Comparison of ENCODE assay signal across 27 mouse cellular contexts in genomic region chr17:35005158-35005557, GRCm38 (mm10). TPM values are rescaled to one million over a fixed set of nuclear protein-coding genes. Genes with fewer than 3 reads are reported as not detected.
DNase-seq lines count a peak whose midpoint lies in the region; ATAC-seq lines count a peak whose summit lies in the region.
"Had no signal": no experiment of that assay in that cellular context is flagged by ENCODE, and none has a peak within 500 bp of the region (broad histone marks: within the 10 kb centered on the region; RNA-seq: fewer than 3 reads in every experiment).

No protein-coding gene starts in this region.

- H3K36me3 ChIP-seq in hindbrain, embryonic 12.5 days = peaks cover 60% of the 10 kb centered on the region
- peaks cover 58% of the 10 kb centered on the region for H3K36me3 ChIP-seq in hindbrain, embryonic 14.5 days (replicated peaks; ENCODE audit: control insufficient read depth, insufficient read depth)
- H3K36me3 ChIP-seq in midbrain, embryonic 10.5 days = peaks cover 73% of the 10 kb centered on the region
- H3K36me3 ChIP-seq in midbrain, embryonic 15.5 days (replicated peaks) = peaks cover 15% of the 10 kb centered on the region; the same call in 1 of the 2 replicates

- no peaks in the 10 kb centered on the region for H3K9me3 ChIP-seq in hindbrain, embryonic 12.5 days (replicated peaks)
- H3K9me3 ChIP-seq in hindbrain, embryonic 14.5 days (ENCODE audit: control insufficient read depth, low read length) = no peaks in the 10 kb centered on the region
- H3K9me3 ChIP-seq in midbrain, embryonic 10.5 days (replicated peaks) = no peaks in the 10 kb centered on the region
- H3K9me3 ChIP-seq in midbrain, embryonic 15.5 days = no peaks in the 10 kb centered on the region
- H3K9me3 ChIP-seq: embryonic facial prominence, embryonic 13.5 days; forebrain, embryonic 12.5 days; kidney, embryonic 15.5 days; limb, embryonic 12.5 days; midbrain, embryonic 13.5 days; neural tube, embryonic 12.5 days; stomach, embryonic 15.5 days had no signal

- 94% methylated on average over 10 of the region's 10 CpGs for WGBS in hindbrain, embryonic 12.5 days
- 96% methylated on average over 10 of the region's 10 CpGs for WGBS in hindbrain, embryonic 14.5 days
- WGBS in midbrain, embryonic 10.5 days = 91% methylated on average over 10 of the region's 10 CpGs
- 93% methylated on average over 10 of the region's 10 CpGs for WGBS in midbrain, embryonic 15.5 days

- peak; percentile 44 for DNase-seq in cerebellum, adult 9-11 months
- DNase-seq in cerebellum, adult 8-10 months = no peak
- no peak for DNase-seq in hindbrain, embryonic 14.5 days (ENCODE audit: low spot score)
- DNase-seq in midbrain, embryonic 10.5 days (ENCODE audit: low spot score) = no peak
- no peak for DNase-seq in frontal cortex, postnatal 25 days (ENCODE audit: low spot score in 2 of 2)
- DNase-seq: adrenal gland, postnatal 36 days; gastrocnemius, postnatal 10 days; heart, adult 18-20 months; kidney, adult 11 months; kidney, postnatal 36 days; layer of hippocampus, postnatal 36 days; lung, postnatal 10 days; retina, postnatal 1 day; right cerebral cortex, postnatal 25 days; thymus, postnatal 36 days had no signal

- no peak overlapping the region for H3K4me2 ChIP-seq in hindbrain, embryonic 12.5 days (replicated peaks)
- H3K4me2 ChIP-seq in hindbrain, embryonic 14.5 days (replicated peaks) = no peak overlapping the region
- H3K4me2 ChIP-seq in midbrain, embryonic 15.5 days = no peak overlapping the region
- H3K4me2 ChIP-seq: embryonic facial prominence, embryonic 13.5 days; forebrain, embryonic 12.5 days; kidney, embryonic 15.5 days; limb, embryonic 12.5 days; midbrain, embryonic 13.5 days; neural tube, embryonic 12.5 days; stomach, embryonic 15.5 days had no signal

- H3K9ac ChIP-seq in hindbrain, embryonic 12.5 days = peak overlapping the region; percentile 14; the same call in 1 of the 2 replicates
- no peak overlapping the region for H3K9ac ChIP-seq in hindbrain, embryonic 14.5 days
- no peak overlapping the region for H3K9ac ChIP-seq in midbrain, embryonic 15.5 days
- H3K9ac ChIP-seq: embryonic facial prominence, embryonic 13.5 days; forebrain, embryonic 12.5 days; kidney, embryonic 15.5 days; limb, embryonic 12.5 days; midbrain, embryonic 13.5 days; neural tube, embryonic 12.5 days; stomach, embryonic 15.5 days had no signal

- H3K27me3 ChIP-seq in hindbrain, embryonic 12.5 days = no peaks in the 10 kb centered on the region
- H3K27me3 ChIP-seq in hindbrain, embryonic 14.5 days (ENCODE audit: control insufficient read depth, insufficient read depth, low read length) = no peaks in the 10 kb centered on the region
- H3K27me3 ChIP-seq in midbrain, embryonic 10.5 days (ENCODE audit: low read depth, poor library complexity, severe bottlenecking) = no peaks in the 10 kb centered on the region
- no peaks in the 10 kb centered on the region for H3K27me3 ChIP-seq in midbrain, embryonic 15.5 days (replicated peaks)
- H3K27me3 ChIP-seq: embryonic facial prominence, embryonic 13.5 days; forebrain, embryonic 12.5 days; kidney, embryonic 15.5 days; limb, embryonic 12.5 days; midbrain, embryonic 13.5 days; neural tube, embryonic 12.5 days; Patski; stomach, embryonic 15.5 days had no signal

- no peak overlapping the region for H3K4me3 ChIP-seq in hindbrain, embryonic 12.5 days
- H3K4me3 ChIP-seq in hindbrain, embryonic 14.5 days (replicated peaks; ENCODE audit: low read length) = no peak overlapping the region
- H3K4me3 ChIP-seq in midbrain, embryonic 10.5 days = peak overlapping the region; percentile 10; the same call in 1 of the 2 replicates
- no peak overlapping the region for H3K4me3 ChIP-seq in midbrain, embryonic 15.5 days
- H3K4me3 ChIP-seq: embryonic facial prominence, embryonic 13.5 days; erythroblast, embryonic 14.5 days; forebrain, embryonic 12.5 days; kidney, embryonic 15.5 days; limb, embryonic 12.5 days; midbrain, embryonic 13.5 days; neural tube, embryonic 12.5 days; stomach, embryonic 15.5 days had no signal

- ATAC-seq in hindbrain, embryonic 12.5 days (ENCODE audit: low FRiP score) = no peak
- no peak for ATAC-seq in hindbrain, embryonic 14.5 days (ENCODE audit: low FRiP score)
- ATAC-seq in midbrain, embryonic 15.5 days (replicated peaks) = no peak
- ATAC-seq: hindbrain, postnatal 0 days; midbrain, embryonic 13.5 days; Patski had no signal

- no peak overlapping the region for H3K27ac ChIP-seq in hindbrain, embryonic 12.5 days
- H3K27ac ChIP-seq in hindbrain, embryonic 14.5 days = no peak overlapping the region
- no peak overlapping the region for H3K27ac ChIP-seq in midbrain, embryonic 10.5 days (replicated peaks)
- no peak overlapping the region for H3K27ac ChIP-seq in midbrain, embryonic 15.5 days
- H3K27ac ChIP-seq: embryonic facial prominence, embryonic 13.5 days; forebrain, embryonic 12.5 days; hindbrain, postnatal 0 days; kidney, embryonic 15.5 days; limb, embryonic 12.5 days; midbrain, embryonic 13.5 days; neural tube, embryonic 12.5 days; stomach, embryonic 15.5 days had no signal

- peaks cover 21% of the 10 kb centered on the region for H3K4me1 ChIP-seq in hindbrain, embryonic 12.5 days
- peaks cover 17% of the 10 kb centered on the region for H3K4me1 ChIP-seq in hindbrain, embryonic 14.5 days (replicated peaks; ENCODE audit: control insufficient read depth, insufficient read depth, low read length)
- peaks cover 37% of the 10 kb centered on the region for H3K4me1 ChIP-seq in midbrain, embryonic 10.5 days
- H3K4me1 ChIP-seq in midbrain, embryonic 15.5 days = peaks cover 23% of the 10 kb centered on the region

RNA-seq across cellular contexts. Expression of gene Vars, which starts 4.4 kb away (rescaled TPM):
- polyA plus RNA-seq in hindbrain, embryonic 12.5 days (2016; fragmentation: Nextera tagmentation; extraction: Ambion mirVana) = 109 and 110 TPM in 2 replicates
- 51.0 and 51.6 TPM in 2 replicates for polyA plus RNA-seq in hindbrain, embryonic 14.5 days (2014; fragmentation: Nextera tagmentation; extraction: Ambion mirVana)
- polyA plus RNA-seq in midbrain, embryonic 10.5 days (2016; fragmentation: Nextera tagmentation; extraction: Ambion mirVana) = 177 and 210 TPM in 2 replicates
- polyA plus RNA-seq in midbrain, embryonic 15.5 days (2015; fragmentation: Nextera tagmentation; extraction: Ambion mirVana) = 63.1 and 70.2 TPM in 2 replicates

RNA-seq across cellular contexts. Expression of gene Vwa7, which starts 11.2 kb away (rescaled TPM):
- polyA plus RNA-seq in hindbrain, embryonic 12.5 days (2016; fragmentation: Nextera tagmentation; extraction: Ambion mirVana) = 0.12 and 0.20 TPM in 2 replicates
- polyA plus RNA-seq in hindbrain, embryonic 14.5 days (2014; fragmentation: Nextera tagmentation; extraction: Ambion mirVana) = 0.13 and 0.16 TPM in 2 replicates
- 0.19 and 0.28 TPM in 2 replicates for polyA plus RNA-seq in midbrain, embryonic 10.5 days (2016; fragmentation: Nextera tagmentation; extraction: Ambion mirVana)
- polyA plus RNA-seq in midbrain, embryonic 15.5 days (2015; fragmentation: Nextera tagmentation; extraction: Ambion mirVana) = 0.06 and 0.15 TPM in 2 replicates

RNA-seq across cellular contexts. Expression of gene Sapcd1, which starts 22.7 kb away (rescaled TPM):
- polyA plus RNA-seq in hindbrain, embryonic 12.5 days (2016; fragmentation: Nextera tagmentation; extraction: Ambion mirVana) = 2.4 and 3.6 TPM in 2 replicates
- 1.4 and 1.7 TPM in 2 replicates for polyA plus RNA-seq in hindbrain, embryonic 14.5 days (2014; fragmentation: Nextera tagmentation; extraction: Ambion mirVana)
- polyA plus RNA-seq in midbrain, embryonic 10.5 days (2016; fragmentation: Nextera tagmentation; extraction: Ambion mirVana) = 7.1 and 7.7 TPM in 2 replicates
- polyA plus RNA-seq in midbrain, embryonic 15.5 days (2015; fragmentation: Nextera tagmentation; extraction: Ambion mirVana) = 2.5 and 2.7 TPM in 2 replicates

RNA-seq across cellular contexts. Expression of gene Lsm2, which starts 23.5 kb away (rescaled TPM):
- polyA plus RNA-seq in hindbrain, embryonic 12.5 days (2016; fragmentation: Nextera tagmentation; extraction: Ambion mirVana) = 128 and 158 TPM in 2 replicates
- polyA plus RNA-seq in hindbrain, embryonic 14.5 days (2014; fragmentation: Nextera tagmentation; extraction: Ambion mirVana) = 92.9 and 97.8 TPM in 2 replicates
- polyA plus RNA-seq in midbrain, embryonic 10.5 days (2016; fragmentation: Nextera tagmentation; extraction: Ambion mirVana) = 307 and 337 TPM in 2 replicates
- polyA plus RNA-seq in midbrain, embryonic 15.5 days (2015; fragmentation: Nextera tagmentation; extraction: Ambion mirVana) = 103 and 111 TPM in 2 replicates

RNA-seq across cellular contexts. Expression of gene Hspa1l, which starts 32.7 kb away (rescaled TPM):
- polyA plus RNA-seq in hindbrain, embryonic 12.5 days (2016; fragmentation: Nextera tagmentation; extraction: Ambion mirVana) = 1.3 TPM in 2 replicates
- 1.9 TPM in 2 replicates for polyA plus RNA-seq in hindbrain, embryonic 14.5 days (2014; fragmentation: Nextera tagmentation; extraction: Ambion mirVana)
- polyA plus RNA-seq in midbrain, embryonic 10.5 days (2016; fragmentation: Nextera tagmentation; extraction: Ambion mirVana) = 0.71 and 0.81 TPM in 2 replicates
- 1.2 and 1.5 TPM in 2 replicates for polyA plus RNA-seq in midbrain, embryonic 15.5 days (2015; fragmentation: Nextera tagmentation; extraction: Ambion mirVana)
